Mouse (Mus musculus) midbrain, embryonic 15.5 days (tissue): ENCODE measurements at regions not wholly inside any gene's neighbourhood (a gene's known extent, or its start where the extent isn't known, plus 50 kb on each side); places are given as distances from the start of the nearest gene placed in this dataset.

Experiments used
- ATAC-seq: fragments of 200-750 bp; cut with Nextera tagmentation; replicated peaks from 2 replicates; pipeline ENCODE4 v1.8.0; 2017; ENCODE audit warnings: moderate TSS enrichment
- H3K27ac ChIP-seq: fragments of 300-500 bp; sonication (generic); 2 replicates; pipeline ENCODE4 v1.5.1; 2015; ENCODE audit warnings: mild to moderate bottlenecking, inconsistent platforms
- H3K27me3 ChIP-seq: fragments of 300-500 bp; sonication (generic); replicated peaks from 2 replicates; pipeline ENCODE4 v1.6.1; 2015; ENCODE audit warnings: inconsistent platforms
- H3K36me3 ChIP-seq: fragments of 300-500 bp; sonication (generic); replicated peaks from 2 replicates; pipeline ENCODE4 v1.6.1; 2015; ENCODE audit warnings: inconsistent platforms
- H3K4me1 ChIP-seq: fragments of 300-500 bp; sonication (generic); 2 replicates; pipeline ENCODE4 v1.6.1; 2015; ENCODE audit warnings: inconsistent platforms
- H3K4me2 ChIP-seq: fragments of 300-500 bp; sonication (generic); 2 replicates; pipeline ENCODE4 v1.6.1; 2015; ENCODE audit warnings: inconsistent platforms, mild to moderate bottlenecking, moderate library complexity
- H3K4me3 ChIP-seq: fragments of 300-500 bp; sonication (generic); 2 replicates; pipeline ENCODE4 v1.5.1; 2015; ENCODE audit warnings: mild to moderate bottlenecking, inconsistent platforms
- H3K9ac ChIP-seq: fragments of 300-500 bp; sonication (generic); 2 replicates; pipeline ENCODE4 v1.6.1; 2015; ENCODE audit warnings: mild to moderate bottlenecking, inconsistent platforms
- H3K9me3 ChIP-seq: fragments of 300-500 bp; sonication (generic); 2 replicates; pipeline ENCODE4 v1.6.1; 2016; ENCODE audit warnings: inconsistent platforms
- WGBS: fragments of 180-500 bp; shearing (Covaris S2); methylation state at CpG from one replicate; pipeline ENCODE4 v1.1.7; 2015; ENCODE audit warnings: mixed read lengths; 5-methylcytosine and 5-hydroxymethylcytosine counted together

DNA sequence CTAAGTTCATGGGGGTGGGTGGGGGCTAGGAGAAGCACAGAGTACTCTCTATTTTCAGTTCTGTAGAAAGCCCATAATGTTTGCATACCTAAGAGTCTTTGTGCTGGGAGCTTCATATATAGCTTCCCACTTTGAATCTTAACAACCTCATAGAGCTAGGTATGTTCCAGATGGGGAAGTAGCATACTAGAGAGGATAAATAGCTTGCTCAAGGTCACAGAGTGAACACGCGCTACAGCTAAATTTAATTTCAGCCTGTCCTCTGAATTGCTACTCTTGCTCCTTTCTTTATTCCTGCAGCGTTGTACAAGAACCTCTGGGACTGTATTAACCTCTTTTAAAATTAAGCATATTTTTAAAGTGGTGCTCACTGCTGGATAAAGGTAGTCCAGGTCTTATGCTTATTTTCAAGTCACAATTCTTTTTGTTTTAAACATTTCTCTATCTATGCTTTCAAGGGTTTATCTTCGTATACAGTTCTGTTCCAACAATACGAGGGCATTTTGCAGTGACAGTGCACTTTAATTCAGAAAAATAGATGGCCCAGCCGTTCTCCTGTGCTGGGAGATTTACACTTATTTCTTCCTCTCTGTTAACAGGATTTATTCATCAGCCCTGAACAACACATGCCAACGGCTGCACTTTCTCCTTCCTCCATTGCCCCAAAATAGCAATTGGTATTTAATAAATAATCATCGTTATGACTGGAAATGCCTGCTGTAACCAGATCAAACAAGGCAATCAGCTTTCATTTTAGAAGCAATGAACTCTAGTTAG lies 350.7 kb downstream of the Stim2 start:
- Histone ChIP-seq H3K27me3 (no peaks in the 10 kb centered on the region), H3K4me3 (no peak overlapping the region), H3K9ac (no peak overlapping the region), H3K4me2 (no peak overlapping the region), H3K27ac (no peak overlapping the region), H3K36me3 (no peaks in the 10 kb centered on the region), H3K4me1 (peaks cover 5% of the 10 kb centered on the region), H3K9me3 (no peaks in the 10 kb centered on the region)
- peak; percentile 30; the same call in 1 of the 2 replicates for ATAC-seq
- WGBS, result 60% methylated on average over 8 of the region's 8 CpGs

DNA sequence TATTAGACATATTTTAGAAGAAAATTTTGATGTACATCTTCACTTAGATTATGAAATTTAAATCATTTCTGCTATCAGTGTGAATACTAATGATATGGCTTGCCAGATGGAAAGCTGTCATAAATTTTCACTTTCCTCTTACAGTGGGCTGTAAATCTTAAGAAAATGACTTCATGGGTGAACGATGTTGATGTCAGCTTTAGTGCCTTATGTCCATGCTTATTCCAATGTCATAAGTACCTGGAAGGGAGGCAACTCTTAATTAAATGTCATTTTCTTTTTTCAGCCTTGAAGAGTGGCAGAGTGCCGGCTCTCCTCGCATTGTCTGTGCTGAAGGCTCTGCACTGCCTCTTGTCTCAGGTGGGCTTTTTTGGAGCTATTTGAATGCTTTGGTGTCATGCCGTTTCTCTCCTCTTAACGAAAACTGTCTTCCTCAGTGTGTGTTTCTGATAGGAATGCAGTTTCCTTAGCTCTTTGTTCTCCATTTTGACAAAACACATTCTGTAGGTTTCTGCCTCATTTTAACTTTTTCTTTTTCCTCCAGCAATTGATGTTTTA lies 351.6 kb downstream of the Stim2 start:
- Histone ChIP-seq H3K9me3 (no peaks in the 10 kb centered on the region), H3K9ac (no peak overlapping the region; the same call in 1 of the 2 replicates), H3K4me2 (no peak overlapping the region), H3K27me3 (no peaks in the 10 kb centered on the region), H3K4me3 (no peak overlapping the region), H3K27ac (peak overlapping the region; percentile 56), H3K36me3 (no peaks in the 10 kb centered on the region), H3K4me1 (peaks cover 5% of the 10 kb centered on the region)
- peak; percentile 50; the same call in 1 of the 2 replicates for ATAC-seq
- WGBS, result 51% methylated on average over 5 of the region's 5 CpGs

- no peak for ATAC-seq
- Histone ChIP-seq H3K27ac (no peak overlapping the region), H3K9ac (no peak overlapping the region), H3K4me3 (no peak overlapping the region), H3K4me2 (no peak overlapping the region), H3K27me3 (no peaks in the 10 kb centered on the region), H3K9me3 (no peaks in the 10 kb centered on the region), H3K4me1 (no peaks in the 10 kb centered on the region), H3K36me3 (no peaks in the 10 kb centered on the region)
- WGBS, result 89% methylated on average over 4 of the region's 4 CpGs
Measured at GRCm38 (mm10) chr5:54356105-54356504, 357.8 kb downstream of the Stim2 start.

- Histone ChIP-seq H3K27me3 (no peaks in the 10 kb centered on the region), H3K36me3 (no peaks in the 10 kb centered on the region), H3K4me3 (no peak overlapping the region), H3K9ac (no peak overlapping the region), H3K4me1 (no peaks in the 10 kb centered on the region), H3K27ac (no peak overlapping the region), H3K9me3 (no peaks in the 10 kb centered on the region), H3K4me2 (no peak overlapping the region)
- ATAC-seq, result no peak
- WGBS, result 61% methylated on average over 4 of the region's 4 CpGs
Measured at GRCm38 (mm10) chr5:54357501-54357900, 359.2 kb downstream of the Stim2 start.

- H3K4me1 ChIP-seq, result no peaks in the 10 kb centered on the region
- 44% methylated on average over 2 of the region's 2 CpGs for WGBS
- H3K27ac ChIP-seq, result no peak overlapping the region
- no peak for ATAC-seq
- no peaks in the 10 kb centered on the region for H3K9me3 ChIP-seq
- no peak overlapping the region for H3K9ac ChIP-seq
- H3K4me2 ChIP-seq, result no peak overlapping the region
- no peaks in the 10 kb centered on the region for H3K36me3 ChIP-seq
- no peaks in the 10 kb centered on the region for H3K27me3 ChIP-seq
- no peak overlapping the region for H3K4me3 ChIP-seq
Measured at GRCm38 (mm10) chr5:54358221-54358620, 359.9 kb downstream of the Stim2 start.
